Mouse (Mus musculus): ENCODE measurements around the gene Fgf10.

DNA sequence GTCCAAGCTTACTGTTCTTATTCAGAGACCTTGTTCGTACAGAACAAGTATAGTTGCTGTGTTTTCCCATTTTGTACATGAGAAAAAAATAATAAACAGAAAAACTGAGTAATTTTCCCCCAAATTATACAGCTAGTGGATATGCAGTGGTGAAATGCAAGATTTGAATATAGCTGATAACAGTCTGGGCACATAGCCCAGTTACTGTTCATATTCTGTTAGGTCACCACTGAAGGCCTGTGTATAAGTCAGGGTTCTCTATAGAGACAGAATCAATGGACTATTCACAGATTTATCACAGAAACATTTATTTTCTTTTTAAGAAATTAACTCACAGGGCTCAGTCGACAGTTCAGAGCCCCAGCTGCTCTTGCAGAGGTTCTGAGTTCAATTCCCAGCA, 4.7 kb upstream of the Fgf10 start:
- no peak for TF ChIP-seq POLR2A (IDR thresholded peaks at IDR 0.05; ENCODE audit: low read depth, low read length)
- no peak for TF ChIP-seq CTCF (IDR thresholded peaks at IDR 0.05; ENCODE audit: extremely low read depth, insufficient read length, insufficient replicate concordance, low read depth, low read length)

Data from small intestine, adult 2 months (tissue).